Mouse (Mus musculus): Measurements from ENCODE around the gene Mecom.

The Mecom gene

GRCm38 (mm10) chr3:30480551-30480950, 67.3 kb downstream of the Mecom start:
- no peak for DNase-seq

DNA sequence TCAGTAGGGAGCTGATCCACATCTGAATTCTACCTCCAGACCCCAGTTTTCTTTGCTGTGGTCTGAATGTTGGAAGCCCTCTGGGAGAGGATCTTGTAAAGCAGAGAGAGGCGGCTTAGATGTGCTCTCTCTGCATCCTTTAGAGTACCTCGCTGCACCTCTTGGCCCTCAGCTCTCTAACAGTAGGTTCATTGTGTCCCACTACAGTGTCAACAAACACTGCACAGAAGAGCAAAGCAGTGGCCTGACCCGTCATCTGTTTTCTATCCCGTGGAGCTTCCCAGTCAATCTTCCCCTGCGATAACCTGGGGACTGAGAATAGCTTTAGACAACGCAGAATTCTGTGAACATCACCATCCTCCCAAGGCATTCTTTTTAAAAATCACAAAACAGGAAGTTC, 69.6 kb downstream of the Mecom start:
- no peak for DNase-seq

GRCm38 (mm10) chr3:30477008-30477407, 70.8 kb downstream of the Mecom start:
- DNase-seq = no peak

GRCm38 (mm10) chr3:30475591-30475990, 72.2 kb downstream of the Mecom start:
- DNase-seq = no peak

DNA sequence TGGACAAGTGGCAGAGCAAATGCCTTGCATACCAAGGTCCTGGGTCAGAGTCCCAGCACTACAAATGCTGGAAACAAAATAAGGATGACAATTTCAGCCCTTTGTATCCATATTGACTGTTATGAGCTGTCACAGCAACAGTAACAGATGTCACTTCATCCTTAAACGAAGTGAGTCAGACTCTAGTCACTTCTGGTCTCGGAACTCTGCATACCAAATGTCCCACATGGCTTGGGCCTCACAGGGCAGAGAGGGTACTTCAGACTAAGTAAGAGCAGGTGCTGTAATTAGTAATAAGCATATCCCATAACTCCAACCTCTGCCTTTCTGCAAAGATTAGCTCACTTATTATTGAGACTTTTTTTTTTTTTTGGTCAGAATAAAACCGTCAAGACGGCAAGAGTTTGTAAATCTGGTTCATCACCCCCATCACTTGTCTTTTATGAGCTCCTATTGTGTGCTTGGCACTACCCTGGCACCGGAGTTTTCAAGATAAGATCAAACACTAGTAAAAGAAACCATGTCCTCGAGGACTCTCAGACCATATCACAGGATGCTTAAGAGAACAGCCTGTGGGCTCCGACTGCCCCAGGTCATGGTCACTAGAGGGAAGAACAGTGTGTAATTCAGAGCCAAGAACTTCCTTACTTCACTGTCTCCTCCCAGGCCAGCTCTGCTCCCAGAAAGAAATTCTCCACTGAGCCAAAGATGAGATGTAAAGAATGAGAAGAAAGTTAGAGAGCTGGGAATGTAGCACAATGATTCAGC, 79.6 kb downstream of the Mecom start:
- no peak for DNase-seq

GRCm38 (mm10) chr3:30466031-30466650, 81.7 kb downstream of the Mecom start:
- no peak for DNase-seq

DNA sequence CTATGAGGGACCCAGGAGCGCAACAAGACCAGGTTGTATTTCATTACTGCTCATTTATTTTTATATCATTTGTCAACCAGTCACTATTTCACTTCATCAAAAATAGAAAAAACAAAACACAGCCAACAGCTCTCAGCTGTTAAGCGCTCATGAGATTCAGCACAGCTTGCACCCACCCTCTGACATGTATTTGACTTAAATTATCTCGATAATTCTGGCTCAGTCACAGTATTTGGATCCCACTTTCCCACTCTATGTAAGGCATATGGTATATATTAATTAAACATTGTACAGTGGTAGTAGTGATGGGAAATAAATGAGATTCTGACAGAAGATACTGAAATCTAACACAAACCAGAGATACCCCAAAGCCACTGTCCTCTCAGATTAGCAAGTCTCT, 83.3 kb downstream of the Mecom start:
- DNase-seq = no peak

DNA sequence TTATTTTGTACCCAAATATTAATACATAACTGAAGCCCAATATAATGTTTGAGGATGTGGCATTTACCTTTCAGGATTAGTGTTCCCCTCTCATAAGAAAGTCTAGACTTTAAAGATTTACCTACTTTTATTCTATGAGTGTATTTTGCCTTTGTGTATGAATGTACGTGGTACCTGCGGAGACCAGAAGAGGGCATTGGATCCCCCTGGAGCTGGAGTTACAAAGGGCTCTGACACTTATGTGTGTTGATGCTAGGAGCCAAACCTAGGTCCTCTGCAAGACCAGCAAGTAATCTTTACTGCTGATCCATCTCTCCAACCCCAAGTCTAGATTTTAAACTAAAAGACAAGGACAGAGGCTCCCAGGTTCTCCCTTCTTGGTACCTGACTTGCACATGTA, 86.0 kb downstream of the Mecom start:
- no peak for DNase-seq

GRCm38 (mm10) chr3:30460890-30461578, 86.8 kb downstream of the Mecom start:
- DNase-seq = no peak

GRCm38 (mm10) chr3:30459626-30460025, 88.2 kb downstream of the Mecom start:
- DNase-seq = no peak

DNA sequence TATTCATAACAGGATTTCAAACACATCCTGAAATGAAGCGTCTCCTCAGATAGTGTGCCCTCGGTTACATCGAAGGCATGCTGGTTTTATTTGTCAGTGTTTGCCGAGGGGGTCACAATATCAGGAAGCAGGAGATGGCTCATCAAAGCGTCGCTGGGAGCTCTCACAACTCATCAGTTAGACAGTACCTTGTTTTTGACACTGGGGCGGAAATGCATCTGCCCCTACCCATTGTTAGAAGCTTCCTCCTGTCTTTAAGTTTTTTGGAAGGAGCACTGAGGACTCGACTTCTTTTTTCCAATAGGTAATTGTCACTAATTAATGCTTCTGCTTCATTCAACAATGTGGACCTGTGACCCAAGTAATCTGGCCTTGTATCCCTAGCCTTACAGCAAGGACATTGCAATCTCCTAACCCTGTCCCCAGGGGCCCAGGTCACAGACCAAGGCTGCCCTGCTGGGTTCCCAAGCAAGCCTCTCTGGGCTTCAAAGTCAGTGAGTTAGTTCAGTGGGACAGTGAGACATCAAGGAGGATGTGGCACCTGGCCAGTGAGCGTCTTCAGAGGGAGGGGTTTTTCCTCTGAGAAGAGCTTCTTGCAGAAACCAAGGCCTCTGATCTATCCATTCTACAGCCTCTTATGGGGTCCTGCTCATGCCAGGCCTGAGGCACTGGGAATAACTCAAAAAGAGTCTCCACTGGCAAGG, 89.7 kb downstream of the Mecom start:
- no peak for DNase-seq

- DNase-seq = no peak
Measured at GRCm38 (mm10) chr3:30455902-30456301, 91.9 kb downstream of the Mecom start.

DNA sequence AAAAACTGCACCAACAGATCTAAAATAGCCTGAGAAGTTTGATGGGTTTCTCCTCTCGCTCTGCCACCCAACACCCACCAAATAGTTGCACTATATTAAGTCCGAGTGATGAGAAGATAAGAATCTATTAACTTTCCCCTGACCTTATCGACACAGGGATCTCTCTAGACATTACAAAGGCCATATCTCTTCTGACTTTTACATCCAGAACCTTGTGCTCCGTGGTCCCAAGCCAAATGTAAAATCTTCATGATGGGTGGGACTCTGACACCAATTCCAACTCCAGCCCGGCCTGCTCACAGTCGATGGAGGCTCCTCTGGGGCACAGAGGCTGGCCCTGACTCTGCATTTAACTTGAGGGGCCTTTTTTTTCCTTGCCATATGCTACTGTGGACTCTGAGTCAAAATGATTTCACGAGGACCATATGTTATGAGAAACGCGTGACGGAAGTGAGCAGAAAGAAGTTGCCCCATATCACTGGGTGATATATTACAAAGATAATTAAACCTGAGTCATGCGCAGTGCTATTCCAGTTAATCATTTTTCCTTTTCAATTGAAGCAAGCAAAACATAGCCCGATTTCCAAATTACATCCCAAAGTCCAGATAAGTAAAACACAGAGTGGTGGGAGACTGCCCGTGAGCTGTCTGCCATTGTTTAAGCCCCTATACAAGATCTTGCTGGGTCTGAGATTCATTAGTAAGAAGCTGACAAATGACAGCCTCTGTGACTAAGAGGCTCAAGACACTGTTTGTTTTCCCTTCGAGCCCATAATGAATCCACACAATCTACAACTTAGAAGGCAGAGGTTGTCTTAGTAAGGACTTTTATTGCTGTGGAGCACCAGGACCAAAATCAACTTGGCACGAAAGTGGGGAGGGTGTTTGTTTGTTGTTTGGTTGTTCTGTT, 94.0 kb downstream of the Mecom start:
- no peak for DNase-seq

- DNase-seq = no peak
Measured at GRCm38 (mm10) chr3:30453046-30453445, 94.8 kb downstream of the Mecom start.

DNA sequence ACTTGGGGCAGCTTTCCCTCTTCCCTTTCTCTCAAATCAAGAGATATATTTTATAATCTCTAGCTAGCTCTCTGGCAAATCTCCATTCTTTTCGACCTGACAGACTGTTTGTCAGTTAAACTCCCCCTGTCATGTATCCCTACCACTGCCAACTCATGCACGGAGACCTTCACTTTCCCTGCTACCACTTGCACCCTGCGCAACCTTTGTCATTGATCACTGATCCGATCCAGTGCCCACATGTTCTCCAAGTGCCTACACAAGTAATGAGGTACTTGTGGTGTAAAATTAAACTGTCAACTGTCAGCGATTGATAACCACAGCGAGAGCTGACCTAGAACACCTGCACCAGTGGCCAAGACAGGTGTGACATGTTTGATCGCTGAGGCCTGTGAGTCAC, 95.3 kb downstream of the Mecom start:
- no peak for DNase-seq

DNA sequence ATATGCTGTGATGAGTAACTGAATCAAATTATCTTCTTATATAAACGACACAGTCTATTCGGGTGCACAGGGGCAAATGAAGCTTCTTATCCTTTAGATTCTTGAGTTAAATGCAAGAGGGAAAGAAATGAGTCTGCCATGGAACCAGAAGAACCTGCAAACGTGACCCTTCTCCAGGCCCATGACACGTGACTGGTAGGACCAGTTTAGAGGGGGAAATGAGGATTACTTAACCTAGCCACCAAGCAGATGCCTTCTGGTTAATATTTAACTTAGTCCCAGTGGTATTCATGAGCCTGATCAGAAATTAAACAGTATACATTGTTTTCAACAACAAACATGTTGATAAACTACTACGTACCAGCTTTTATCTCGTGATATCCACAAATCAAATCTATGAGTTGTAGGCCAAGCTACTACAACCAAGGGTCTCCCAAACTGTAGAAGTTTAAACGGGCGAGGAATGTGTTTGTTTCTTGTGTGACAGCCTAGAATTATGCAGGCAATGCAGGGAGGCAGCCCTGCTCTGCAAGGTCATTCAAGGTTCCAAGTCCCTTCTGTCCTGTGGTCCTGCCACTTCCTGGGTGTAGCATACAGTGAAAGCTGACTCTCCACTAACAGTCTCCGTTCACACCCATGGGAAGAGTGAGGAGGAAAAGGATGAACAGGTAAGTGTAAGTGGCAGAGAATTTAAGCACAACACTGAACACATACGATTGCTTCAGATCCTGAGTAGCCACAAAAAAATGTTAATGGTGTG, 97.4 kb downstream of the Mecom start:
- no peak for DNase-seq

- no peak for DNase-seq
Measured at GRCm38 (mm10) chr3:30448624-30449023, 99.2 kb downstream of the Mecom start.

DNA sequence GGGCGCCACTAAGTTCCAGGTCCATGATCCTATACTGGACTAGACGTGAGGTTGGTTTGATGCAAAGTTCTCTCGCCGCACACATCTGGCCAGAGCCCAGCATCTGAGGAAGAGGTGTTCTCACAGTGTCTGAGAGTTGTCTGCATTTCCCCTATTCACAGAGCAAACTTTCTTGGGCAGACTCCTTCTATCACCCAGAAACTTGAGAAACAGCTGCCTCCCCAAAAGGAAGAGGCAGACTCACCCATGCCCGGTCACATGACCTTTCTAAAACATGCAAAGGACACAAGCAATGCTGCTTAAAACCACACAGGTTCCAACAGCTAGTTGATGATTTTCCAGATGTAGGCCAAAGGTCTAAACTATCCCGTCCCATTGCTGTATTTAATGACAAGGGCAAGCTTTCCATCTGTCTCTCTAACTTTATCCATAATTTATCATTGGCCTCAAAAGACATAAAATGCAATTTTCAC, 101.8 kb downstream of the Mecom start:
- no peak for DNase-seq

DNA sequence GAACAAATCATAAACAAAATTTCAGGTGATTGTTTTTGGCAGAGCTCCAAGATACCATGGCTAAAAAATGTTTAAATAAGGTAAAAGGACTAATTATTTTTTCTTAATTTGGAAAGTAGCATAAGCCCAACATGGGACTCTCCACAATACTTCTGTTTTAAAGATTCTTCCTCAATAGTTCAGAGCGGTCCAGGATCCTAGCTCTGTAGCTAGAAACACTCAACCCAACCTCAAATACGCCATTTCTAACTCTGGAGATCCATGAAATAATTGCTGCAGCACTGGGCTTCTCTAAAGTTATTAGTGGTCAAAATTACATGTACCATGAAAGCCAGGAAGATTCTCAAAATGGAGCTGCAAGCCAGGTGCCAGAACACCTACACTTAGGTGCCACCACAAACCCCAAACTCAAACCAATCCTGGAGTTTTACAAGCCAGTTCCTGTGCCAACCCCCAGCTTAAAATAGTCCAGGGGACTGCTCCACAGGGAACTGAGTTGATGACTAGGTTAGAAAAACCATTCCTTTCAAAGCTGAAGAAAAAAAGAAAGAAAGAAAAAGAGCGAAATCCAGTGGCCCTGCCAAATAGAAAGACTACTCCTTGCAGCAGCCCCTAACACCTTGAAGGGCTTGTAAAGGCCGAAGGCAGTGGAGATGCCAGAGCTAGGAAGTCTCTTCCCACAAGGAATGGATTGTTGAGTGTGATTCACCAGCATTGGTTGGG, 102.4 kb downstream of the Mecom start:
- no peak for DNase-seq

DNA sequence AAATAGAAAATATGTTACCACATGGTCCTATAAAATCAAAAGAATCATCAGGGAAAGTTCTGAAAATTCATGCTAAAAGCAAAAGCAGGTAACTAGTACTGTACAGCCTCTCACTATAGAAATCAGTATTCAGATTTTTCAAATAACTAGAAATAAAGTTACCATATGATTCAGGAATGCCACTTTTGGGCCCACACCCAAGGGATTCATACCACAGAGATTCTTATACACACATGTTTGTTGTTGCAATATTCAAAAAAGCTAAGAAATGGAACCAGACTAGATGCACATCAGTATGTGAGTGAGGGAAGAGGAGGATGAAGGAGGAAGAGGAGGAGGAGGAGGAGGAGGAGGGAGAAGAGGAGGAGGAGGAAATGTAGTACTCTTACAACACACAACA, 106.2 kb downstream of the Mecom start:
- no peak for DNase-seq

- DNase-seq = no peak
Measured at GRCm38 (mm10) chr3:30438007-30438406, 109.8 kb downstream of the Mecom start.
